Mouse (Mus musculus): ENCODE measurements around the gene Tmem163.

- no peak for TF ChIP-seq POLR2A (IDR thresholded peaks at IDR 0.05; ENCODE audit: insufficient read depth, low read depth, low read length)
- TF ChIP-seq EP300 (IDR thresholded peaks at IDR 0.05; ENCODE audit: insufficient read depth, low read depth, low read length), result 0 out of 2 replicates have a peak, but pooled peaks have one; percentile 27
Observed at GRCm38 (mm10) chr1:127500219-127500618, 179.1 kb downstream of the Tmem163 start.

All from heart, adult 2 months (tissue).